13 mouse cellular contexts compared by ENCODE assay signal in genomic region chr15:99607388-99608113, GRCm38 (mm10). TPM values are rescaled to one million over a fixed set of nuclear protein-coding genes. Genes with fewer than 3 reads are reported as not detected.
DNase-seq lines count a peak whose midpoint lies in the region; ATAC-seq lines count a peak whose summit lies in the region.
"Had no signal": no experiment of that assay in that cellular context is flagged by ENCODE, and none has a peak within 500 bp of the region (broad histone marks: within the 10 kb centered on the region; RNA-seq: fewer than 3 reads in every experiment).

No protein-coding gene starts in this region.

- H3K9me3 ChIP-seq in forebrain, embryonic 12.5 days, result no peaks in the 10 kb centered on the region
- H3K9me3 ChIP-seq in heart, embryonic 12.5 days (replicated peaks), result 0 out of 2 replicates have a peak, but pooled peaks cover 2% of the 10 kb centered on the region

- H3K27ac ChIP-seq in forebrain, embryonic 12.5 days, result peak overlapping the region; percentile 38; the same call in 1 of the 2 replicates
- no peak overlapping the region for H3K27ac ChIP-seq in heart, embryonic 12.5 days (ENCODE audit: poor library complexity, severe bottlenecking)

- H3K4me3 ChIP-seq in forebrain, embryonic 12.5 days (replicated peaks), result no peak overlapping the region
- H3K4me3 ChIP-seq in heart, embryonic 12.5 days, result no peak overlapping the region
- H3K4me3 ChIP-seq: myocyte had no signal

- WGBS in forebrain, embryonic 12.5 days, result 14% methylated on average over 10 of the region's 10 CpGs
- 34% methylated on average over 10 of the region's 10 CpGs for WGBS in heart, embryonic 12.5 days

- no peaks in the 10 kb centered on the region for H3K36me3 ChIP-seq in forebrain, embryonic 12.5 days (replicated peaks)
- H3K36me3 ChIP-seq in heart, embryonic 12.5 days, result no peaks in the 10 kb centered on the region

- peaks cover 58% of the 10 kb centered on the region for H3K27me3 ChIP-seq in forebrain, embryonic 12.5 days
- H3K27me3 ChIP-seq in heart, embryonic 12.5 days (replicated peaks), result peaks cover 33% of the 10 kb centered on the region
- H3K27me3 ChIP-seq: Patski had no signal

- H3K4me1 ChIP-seq in forebrain, embryonic 12.5 days, result peaks cover 38% of the 10 kb centered on the region
- H3K4me1 ChIP-seq in heart, embryonic 12.5 days (replicated peaks), result peaks cover 44% of the 10 kb centered on the region

- peak; percentile 71 for ATAC-seq in forebrain, embryonic 12.5 days (ENCODE audit: low FRiP score)
- ATAC-seq in heart, embryonic 12.5 days (ENCODE audit: insufficient number of reproducible peaks, low FRiP score), result no peak
- ATAC-seq: Patski had no signal

- peak overlapping the region; percentile 6; the same call in 1 of the 2 replicates for H3K4me2 ChIP-seq in forebrain, embryonic 12.5 days
- H3K4me2 ChIP-seq in heart, embryonic 12.5 days, result no peak overlapping the region

- DNase-seq in MEL-GATA-1-ER (ENCODE audit: extremely low read depth, low read depth), result peak; percentile 18
- peak; percentile 60 for DNase-seq in brain, adult 2 months (ENCODE audit: low read depth, low spot score)
- DNase-seq in layer of hippocampus, adult 9-11 months, result peak; percentile 35
- DNase-seq in right cerebral cortex, postnatal 4 days, result no peak
- DNase-seq in thymus, postnatal 36 days, result no peak
- DNase-seq in right cerebral cortex, adult 18-20 months, result no peak
- DNase-seq: heart, postnatal 4 days had no signal

- 0 out of 2 replicates have a peak overlapping the region, but pooled peaks have one; percentile 9 for H3K9ac ChIP-seq in forebrain, embryonic 12.5 days
- no peak overlapping the region for H3K9ac ChIP-seq in heart, embryonic 12.5 days

RNA-seq across cellular contexts. Expression of gene Aqp6, which starts 6.4 kb away (rescaled TPM):
- not detected in 2 replicates for polyA plus RNA-seq in forebrain, embryonic 12.5 days (2016; fragmentation: Nextera tagmentation; extraction: Ambion mirVana)
- polyA plus RNA-seq in heart, embryonic 12.5 days (2016; fragmentation: Nextera tagmentation; extraction: Ambion mirVana), result not detected in 2 replicates
- polyA plus RNA-seq: liver, adult 2 months; myocyte; Patski; thymus, postnatal 0 days had no signal

RNA-seq across cellular contexts. Expression of gene Aqp5, which starts 17.0 kb away (rescaled TPM):
- polyA plus RNA-seq in forebrain, embryonic 12.5 days (2016; fragmentation: Nextera tagmentation; extraction: Ambion mirVana), result 0.22 and 0.69 TPM in 2 replicates
- 0.58 and 0.70 TPM in 2 replicates for polyA plus RNA-seq in heart, embryonic 12.5 days (2016; fragmentation: Nextera tagmentation; extraction: Ambion mirVana)
- polyA plus RNA-seq: liver, adult 2 months had no signal

RNA-seq across cellular contexts. Expression of gene Aqp2, which starts 28.7 kb away (rescaled TPM):
- polyA plus RNA-seq in forebrain, embryonic 12.5 days (2016; fragmentation: Nextera tagmentation; extraction: Ambion mirVana), result not detected in 2 replicates
- polyA plus RNA-seq in heart, embryonic 12.5 days (2016; fragmentation: Nextera tagmentation; extraction: Ambion mirVana), result not detected in 2 replicates
- polyA plus RNA-seq: liver, adult 2 months; Patski; thymus, postnatal 0 days had no signal

RNA-seq across cellular contexts. Expression of gene Racgap1, which starts 43.9 kb away (rescaled TPM):
- polyA plus RNA-seq in forebrain, embryonic 12.5 days (2016; fragmentation: Nextera tagmentation; extraction: Ambion mirVana), result 230 and 251 TPM in 2 replicates
- polyA plus RNA-seq in heart, embryonic 12.5 days (2016; fragmentation: Nextera tagmentation; extraction: Ambion mirVana), result 131 and 140 TPM in 2 replicates

Comparison
In these comparisons a context has a peak if more than half of its experiments do, and no peak if none do; other contexts are left out.
1. DNase-seq: peak in MEL-GATA-1-ER (single experiment), brain, adult 2 months (single experiment) and layer of hippocampus, adult 9-11 months (single experiment); none in right cerebral cortex, postnatal 4 days (single experiment), thymus, postnatal 36 days (0 of 2) and right cerebral cortex, adult 18-20 months (single experiment).